Mouse (Mus musculus) hindbrain, embryonic 15.5 days (tissue): ENCODE data around the gene Ppp2r3a. TPM values are rescaled to one million over a fixed set of nuclear protein-coding genes. Genes with fewer than 3 reads are reported as not detected.

Source experiments
- ATAC-seq: fragments of 200-750 bp; cut with Nextera tagmentation; 2 replicates; pipeline ENCODE4 v1.8.0; 2017; ENCODE audit warnings: low read depth, moderate number of reproducible peaks, moderate TSS enrichment; ENCODE audit not compliant: low FRiP score
- H3K27ac ChIP-seq: fragments of 300-500 bp; sonication (generic); replicated peaks from 2 replicates; pipeline ENCODE4 v1.5.1; 2015; ENCODE audit warnings: mild to moderate bottlenecking, inconsistent platforms
- H3K27me3 ChIP-seq: fragments of 300-500 bp; sonication (generic); 2 replicates; pipeline ENCODE4 v1.6.1; 2015; ENCODE audit warnings: control low read depth, inconsistent platforms
- H3K36me3 ChIP-seq: fragments of 300-500 bp; sonication (generic); 2 replicates; pipeline ENCODE4 v1.6.1; 2015; ENCODE audit warnings: control low read depth, inconsistent platforms
- H3K4me1 ChIP-seq: fragments of 300-500 bp; sonication (generic); replicated peaks from 2 replicates; pipeline ENCODE4 v1.6.1; 2015; ENCODE audit warnings: control low read depth, inconsistent platforms
- H3K4me2 ChIP-seq: fragments of 300-500 bp; sonication (generic); 2 replicates; pipeline ENCODE4 v1.6.1; 2015; ENCODE audit warnings: moderate library complexity, mild to moderate bottlenecking, inconsistent platforms
- H3K4me3 ChIP-seq: fragments of 300-500 bp; sonication (generic); 2 replicates; pipeline ENCODE4 v1.5.1; 2015; ENCODE audit warnings: mild to moderate bottlenecking, inconsistent platforms
- H3K9ac ChIP-seq: fragments of 300-500 bp; sonication (generic); 2 replicates; pipeline ENCODE4 v1.6.1; 2015; ENCODE audit warnings: inconsistent platforms
- H3K9me3 ChIP-seq: fragments of 300-500 bp; sonication (generic); 2 replicates; pipeline ENCODE4 v1.6.1; 2016; ENCODE audit warnings: control low read depth, inconsistent platforms
- WGBS: fragments of 180-500 bp; shearing (Covaris S2); methylation state at CpG from one replicate; pipeline ENCODE4 v1.1.7; 2015; 5-methylcytosine and 5-hydroxymethylcytosine counted together
- polyA plus RNA-seq: library from polyadenylated mRNA; unstranded; fragments of >200 nt; fragmentation: Nextera tagmentation; extraction: Ambion mirVana; gene quantifications from 2 replicates; pipeline ENCODE4 v1.2.1, GENCODE M21; 2015

Gene Ppp2r3a
- polyA plus RNA-seq, 1 experiment from 2014 or later, result 23.3 TPM

DNA sequence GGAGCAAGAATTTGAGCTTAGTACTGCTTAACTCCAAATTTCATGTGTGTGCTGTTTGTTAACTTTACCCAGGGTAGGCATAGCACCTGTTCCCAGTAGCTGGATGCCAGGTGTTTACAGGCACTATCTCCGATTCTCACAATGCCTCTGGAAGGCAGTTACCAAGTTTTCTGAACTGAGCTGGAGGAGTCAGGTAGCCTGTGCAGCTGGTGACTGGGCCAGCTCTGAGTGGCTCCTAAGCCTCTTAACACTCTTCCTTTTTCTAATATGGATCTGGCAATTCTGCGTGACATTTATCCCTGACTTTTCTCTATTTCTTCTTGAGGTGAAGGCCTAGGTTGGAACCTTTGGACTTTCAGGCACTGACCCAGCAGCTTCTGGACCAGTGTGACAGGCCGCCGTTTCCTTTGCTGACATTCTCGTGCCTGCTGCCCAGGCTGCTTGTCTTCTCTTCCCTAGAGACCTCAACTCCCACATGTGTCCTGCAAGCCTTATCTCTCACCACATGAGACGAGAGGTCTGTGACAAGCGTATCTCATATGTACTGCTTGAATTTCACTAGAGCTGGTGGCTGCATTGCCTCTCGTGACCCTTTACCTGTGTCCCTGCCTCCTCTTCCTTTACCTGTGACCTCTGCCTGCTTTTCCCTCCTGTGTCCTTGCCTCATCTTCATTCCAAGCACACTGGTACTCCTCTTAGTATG, 137.3 kb downstream of the Ppp2r3a start:
- no peak overlapping the region for H3K9ac ChIP-seq
- H3K27me3 ChIP-seq, result no peaks in the 10 kb centered on the region
- H3K9me3 ChIP-seq, result no peaks in the 10 kb centered on the region
- no peak overlapping the region for H3K4me2 ChIP-seq
- H3K27ac ChIP-seq, result no peak overlapping the region
- no peak for ATAC-seq
- 0 out of 2 replicates have a peak, but pooled peaks cover 5% of the 10 kb centered on the region for H3K36me3 ChIP-seq
- 0 out of 2 replicates have a peak, but pooled peaks cover 5% of the 10 kb centered on the region for H3K4me1 ChIP-seq
- WGBS, result 88% methylated on average over 8 of the region's 8 CpGs
- H3K4me3 ChIP-seq, result no peak overlapping the region

DNA sequence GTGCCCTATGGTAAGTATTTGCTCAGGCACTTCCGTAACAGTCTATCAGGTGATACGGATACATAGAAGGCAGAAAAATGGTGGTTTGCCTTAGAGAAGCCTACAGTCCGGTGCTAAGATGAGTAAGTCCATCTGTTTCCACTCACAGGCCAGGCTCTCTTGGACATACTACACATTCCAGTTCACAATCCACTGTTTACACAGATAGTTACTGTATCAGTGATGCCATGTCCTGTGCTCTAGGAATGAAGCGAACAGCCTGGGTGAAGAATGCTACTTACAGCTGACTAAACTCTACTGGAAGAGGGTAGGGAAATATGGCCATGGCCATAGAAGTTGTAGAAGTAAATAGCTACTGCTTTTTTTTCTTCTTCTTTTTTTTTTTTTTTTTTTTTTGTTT, 138.3 kb downstream of the Ppp2r3a start:
- H3K4me2 ChIP-seq, result no peak overlapping the region
- no peak for ATAC-seq
- WGBS, result 96% methylated on average over 4 of the region's 4 CpGs
- no peaks in the 10 kb centered on the region for H3K27me3 ChIP-seq
- no peaks in the 10 kb centered on the region for H3K9me3 ChIP-seq
- no peak overlapping the region for H3K9ac ChIP-seq
- H3K4me1 ChIP-seq, result 0 out of 2 replicates have a peak, but pooled peaks cover 5% of the 10 kb centered on the region
- no peak overlapping the region for H3K27ac ChIP-seq
- no peak overlapping the region for H3K4me3 ChIP-seq
- H3K36me3 ChIP-seq, result 0 out of 2 replicates have a peak, but pooled peaks cover 5% of the 10 kb centered on the region

- Histone ChIP-seq H3K4me1 (0 out of 2 replicates have a peak, but pooled peaks cover 5% of the 10 kb centered on the region), H3K9me3 (no peaks in the 10 kb centered on the region), H3K4me3 (no peak overlapping the region), H3K9ac (no peak overlapping the region), H3K4me2 (no peak overlapping the region), H3K27ac (0 out of 2 replicates have a peak overlapping the region, but pooled peaks have one; percentile 22), H3K27me3 (no peaks in the 10 kb centered on the region), H3K36me3 (peaks cover 6% of the 10 kb centered on the region)
- 31% methylated on average over 3 of the region's 3 CpGs for WGBS
- ATAC-seq, result no peak
These were observed 141.6 kb downstream of the Ppp2r3a start for GRCm38 (mm10) chr9:101110013-101110412.

DNA sequence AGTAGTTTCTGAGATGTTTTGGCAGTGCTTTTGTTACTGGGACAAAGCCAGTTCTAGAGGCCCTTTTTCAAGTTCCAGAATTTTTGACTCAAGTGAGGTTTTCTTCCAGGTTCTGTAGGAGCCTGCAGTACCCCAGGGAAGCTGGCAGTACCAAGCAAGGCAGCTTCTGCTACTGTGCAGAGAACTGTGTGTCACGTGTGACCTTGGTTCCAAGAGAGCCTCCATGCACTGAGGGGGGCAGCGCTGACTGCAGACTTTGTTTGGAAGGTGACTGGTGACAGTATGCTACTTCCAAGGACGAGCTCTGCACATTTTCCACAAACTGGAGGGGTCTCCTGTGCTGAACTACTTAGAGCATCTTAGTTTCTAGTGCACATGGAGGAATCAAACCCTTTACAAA, 144.2 kb downstream of the Ppp2r3a start:
- Histone ChIP-seq H3K4me2 (no peak overlapping the region), H3K9ac (no peak overlapping the region), H3K36me3 (peaks cover 6% of the 10 kb centered on the region), H3K4me3 (no peak overlapping the region), H3K27ac (no peak overlapping the region), H3K9me3 (no peaks in the 10 kb centered on the region), H3K27me3 (no peaks in the 10 kb centered on the region), H3K4me1 (0 out of 2 replicates have a peak, but pooled peaks cover 5% of the 10 kb centered on the region)
- ATAC-seq, result no peak
- WGBS, result 80% methylated on average over 3 of the region's 3 CpGs

GRCm38 (mm10) chr9:101105735-101106134, 145.9 kb downstream of the Ppp2r3a start:
- H3K9ac ChIP-seq, result no peak overlapping the region
- 93% methylated on average over 6 of the region's 6 CpGs for WGBS
- H3K4me1 ChIP-seq, result 0 out of 2 replicates have a peak, but pooled peaks cover 5% of the 10 kb centered on the region
- no peaks in the 10 kb centered on the region for H3K9me3 ChIP-seq
- no peak overlapping the region for H3K27ac ChIP-seq
- H3K4me3 ChIP-seq, result no peak overlapping the region
- no peak for ATAC-seq
- no peaks in the 10 kb centered on the region for H3K27me3 ChIP-seq
- H3K4me2 ChIP-seq, result no peak overlapping the region
- peaks cover 18% of the 10 kb centered on the region for H3K36me3 ChIP-seq

- Histone ChIP-seq H3K9me3 (no peaks in the 10 kb centered on the region), H3K27ac (no peak overlapping the region), H3K4me3 (no peak overlapping the region), H3K4me2 (no peak overlapping the region), H3K27me3 (no peaks in the 10 kb centered on the region), H3K9ac (no peak overlapping the region), H3K36me3 (peaks cover 22% of the 10 kb centered on the region), H3K4me1 (0 out of 2 replicates have a peak, but pooled peaks cover 1% of the 10 kb centered on the region)
- 85% methylated on average over 11 of the region's 11 CpGs for WGBS
- no peak for ATAC-seq
These were observed 146.7 kb downstream of the Ppp2r3a start for GRCm38 (mm10) chr9:101104931-101105330.

GRCm38 (mm10) chr9:101102288-101102687, 149.3 kb downstream of the Ppp2r3a start:
- H3K36me3 ChIP-seq, result peaks cover 18% of the 10 kb centered on the region
- 94% methylated on average over 3 of the region's 3 CpGs for WGBS
- no peak for ATAC-seq
- no peaks in the 10 kb centered on the region for H3K27me3 ChIP-seq
- no peak overlapping the region for H3K27ac ChIP-seq
- no peaks in the 10 kb centered on the region for H3K9me3 ChIP-seq
- H3K9ac ChIP-seq, result no peak overlapping the region
- H3K4me3 ChIP-seq, result no peak overlapping the region
- H3K4me1 ChIP-seq, result no peaks in the 10 kb centered on the region
- no peak overlapping the region for H3K4me2 ChIP-seq

GRCm38 (mm10) chr9:101101547-101101946, 150.0 kb downstream of the Ppp2r3a start:
- ATAC-seq, result no peak
- H3K27ac ChIP-seq, result no peak overlapping the region
- WGBS, result 95% methylated on average over 8 of the region's 8 CpGs

DNA sequence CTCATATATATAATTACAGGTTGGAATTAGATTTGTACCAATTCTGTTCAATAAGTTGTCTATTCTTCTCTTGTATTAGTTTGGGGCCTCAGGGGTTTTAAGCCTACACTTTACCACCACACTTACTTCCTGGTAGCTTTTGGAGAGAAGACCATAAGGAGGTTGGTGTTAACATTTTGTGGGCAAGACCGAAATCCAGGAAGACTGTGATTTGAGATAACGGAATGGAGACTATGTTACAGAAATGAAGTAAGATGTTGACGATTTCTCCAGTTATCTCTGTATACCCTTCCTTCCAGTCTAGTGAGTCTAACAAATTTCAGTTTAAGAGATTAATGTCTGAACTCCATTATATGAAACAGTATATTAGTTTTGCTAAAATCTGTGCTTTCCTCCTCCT, 151.4 kb downstream of the Ppp2r3a start:
- WGBS, result 96% methylated on average over 3 of the region's 3 CpGs
- Histone ChIP-seq H3K4me1 (0 out of 2 replicates have a peak, but pooled peaks cover 3% of the 10 kb centered on the region), H3K27ac (no peak overlapping the region), H3K9ac (no peak overlapping the region), H3K27me3 (no peaks in the 10 kb centered on the region), H3K36me3 (peaks cover 15% of the 10 kb centered on the region; the same call in 1 of the 2 replicates), H3K4me3 (no peak overlapping the region), H3K4me2 (no peak overlapping the region), H3K9me3 (no peaks in the 10 kb centered on the region)
- no peak for ATAC-seq

More at GRCm38 (mm10) chr9:101101547-101101946, 150.0 kb downstream of the Ppp2r3a start:
- H3K36me3 ChIP-seq, result peaks cover 15% of the 10 kb centered on the region; the same call in 1 of the 2 replicates
- 0 out of 2 replicates have a peak, but pooled peaks cover under 1% of the 10 kb centered on the region for H3K4me1 ChIP-seq
- no peak overlapping the region for H3K9ac ChIP-seq
- no peak overlapping the region for H3K4me3 ChIP-seq
- H3K4me2 ChIP-seq, result no peak overlapping the region
- no peaks in the 10 kb centered on the region for H3K27me3 ChIP-seq
- H3K9me3 ChIP-seq, result no peaks in the 10 kb centered on the region

- no peaks in the 10 kb centered on the region for H3K9me3 ChIP-seq
- 0 out of 2 replicates have a peak, but pooled peaks cover 3% of the 10 kb centered on the region for H3K4me1 ChIP-seq
- H3K4me3 ChIP-seq, result no peak overlapping the region
- no peak overlapping the region for H3K27ac ChIP-seq
- no peak overlapping the region for H3K4me2 ChIP-seq
- H3K9ac ChIP-seq, result no peak overlapping the region
- WGBS, result 84% methylated on average over 6 of the region's 6 CpGs
- ATAC-seq, result no peak
- peaks cover 15% of the 10 kb centered on the region; the same call in 1 of the 2 replicates for H3K36me3 ChIP-seq
- H3K27me3 ChIP-seq, result no peaks in the 10 kb centered on the region
These were observed 152.2 kb downstream of the Ppp2r3a start for GRCm38 (mm10) chr9:101099445-101099844.

DNA sequence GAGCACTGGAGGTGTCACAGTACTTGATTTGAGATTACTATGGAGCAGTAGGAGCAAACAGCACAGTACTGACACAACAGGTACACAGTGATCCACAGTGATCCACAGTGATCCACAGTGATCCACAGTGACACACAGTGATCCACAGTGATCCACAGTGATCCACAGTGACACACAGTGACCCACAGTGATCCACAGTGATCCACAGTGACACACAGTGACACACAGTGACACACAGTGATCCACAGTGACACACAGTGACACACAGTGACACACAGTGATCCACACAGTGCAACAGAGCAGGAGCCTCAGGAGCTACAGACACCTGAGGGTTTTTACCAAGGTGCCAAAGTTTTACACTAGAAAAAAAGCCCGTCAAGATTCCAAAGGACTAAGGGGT, 154.1 kb downstream of the Ppp2r3a start:
- 78% methylated on average over 1 of the region's 1 CpGs for WGBS
- ATAC-seq, result peak; percentile 74

DNA sequence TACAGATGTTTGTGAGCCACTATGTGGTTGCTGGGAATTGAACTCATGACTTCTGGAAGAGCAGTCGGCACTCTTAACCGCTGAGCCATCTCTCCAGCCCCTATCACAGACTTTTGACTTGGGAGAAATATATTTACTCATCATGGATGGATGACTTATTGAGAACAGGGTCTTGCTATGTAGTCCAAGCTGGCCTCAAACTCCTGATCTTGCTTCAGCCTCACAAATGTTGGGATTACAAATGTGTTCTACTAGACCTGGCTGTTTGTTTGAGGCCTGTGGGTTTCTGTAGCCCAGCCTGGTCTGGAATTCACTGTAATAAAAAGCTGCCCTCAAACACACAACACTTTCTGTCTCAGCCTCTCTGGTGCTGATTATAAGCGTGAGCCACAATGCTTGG, 155.1 kb downstream of the Ppp2r3a start:
- no peak overlapping the region for H3K4me3 ChIP-seq
- no peak overlapping the region for H3K9ac ChIP-seq
- H3K27me3 ChIP-seq, result no peaks in the 10 kb centered on the region
- 0 out of 2 replicates have a peak, but pooled peaks cover 3% of the 10 kb centered on the region for H3K4me1 ChIP-seq
- WGBS, result 92% methylated on average over 3 of the region's 3 CpGs
- no peaks in the 10 kb centered on the region for H3K9me3 ChIP-seq
- no peak overlapping the region for H3K27ac ChIP-seq
- ATAC-seq, result no peak
- H3K4me2 ChIP-seq, result no peak overlapping the region
- peaks cover 9% of the 10 kb centered on the region; the same call in 1 of the 2 replicates for H3K36me3 ChIP-seq

More for the DNA sequence above, 154.1 kb downstream of the Ppp2r3a start:
- Histone ChIP-seq H3K4me3 (no peak overlapping the region), H3K4me1 (0 out of 2 replicates have a peak, but pooled peaks cover 3% of the 10 kb centered on the region), H3K27me3 (no peaks in the 10 kb centered on the region), H3K36me3 (peaks cover 15% of the 10 kb centered on the region; the same call in 1 of the 2 replicates), H3K27ac (no peak overlapping the region), H3K9me3 (no peaks in the 10 kb centered on the region), H3K9ac (no peak overlapping the region), H3K4me2 (no peak overlapping the region)
